In genomic region chr17:35937700-35938348, GRCm38 (mm10) we compare ENCODE assay signal across 8 mouse cellular contexts. TPM values are rescaled to one million over a fixed set of nuclear protein-coding genes. Genes with fewer than 3 reads are reported as not detected.
DNase-seq lines count a peak whose midpoint lies in the region; ATAC-seq and TF ChIP-seq lines count a peak whose summit lies in the region.

No protein-coding gene starts in this region.

- H3K4me3 ChIP-seq in testis, adult 2 months (ENCODE audit: control insufficient read depth, low read depth, low read length), result no peak overlapping the region
- H3K4me3 ChIP-seq in forebrain, postnatal 0 days (ENCODE audit: low read depth, low read length), result no peak overlapping the region
- no peak overlapping the region for H3K4me3 ChIP-seq in kidney, embryonic 15.5 days (replicated peaks)
- no peak overlapping the region for H3K4me3 ChIP-seq in stomach, embryonic 15.5 days (replicated peaks)

- H3K27me3 ChIP-seq in testis, adult 2 months (ENCODE audit: control insufficient read depth, insufficient read depth, low read length), result no peaks in the 10 kb centered on the region
- H3K27me3 ChIP-seq in forebrain, postnatal 0 days (ENCODE audit: insufficient read depth, low read length), result no peaks in the 10 kb centered on the region
- H3K27me3 ChIP-seq in kidney, embryonic 15.5 days, result no peaks in the 10 kb centered on the region
- H3K27me3 ChIP-seq in stomach, embryonic 15.5 days (replicated peaks), result no peaks in the 10 kb centered on the region

- H3K36me3 ChIP-seq in testis, adult 2 months (ENCODE audit: control insufficient read depth, insufficient read depth, low read length), result no peaks in the 10 kb centered on the region
- H3K36me3 ChIP-seq in forebrain, postnatal 0 days (ENCODE audit: insufficient read depth), result no peaks in the 10 kb centered on the region
- H3K36me3 ChIP-seq in kidney, embryonic 15.5 days, result no peaks in the 10 kb centered on the region
- H3K36me3 ChIP-seq in stomach, embryonic 15.5 days, result no peaks in the 10 kb centered on the region

- no peak overlapping the region for H3K9ac ChIP-seq in forebrain, postnatal 0 days
- H3K9ac ChIP-seq in kidney, embryonic 15.5 days, result no peak overlapping the region
- H3K9ac ChIP-seq in stomach, embryonic 15.5 days, result no peak overlapping the region

- no peaks in the 10 kb centered on the region for H3K4me1 ChIP-seq in testis, adult 2 months (ENCODE audit: control insufficient read depth, insufficient read depth, low read length)
- H3K4me1 ChIP-seq in forebrain, postnatal 0 days (ENCODE audit: insufficient read depth), result no peaks in the 10 kb centered on the region
- H3K4me1 ChIP-seq in kidney, embryonic 15.5 days, result no peaks in the 10 kb centered on the region
- no peaks in the 10 kb centered on the region for H3K4me1 ChIP-seq in stomach, embryonic 15.5 days

- no peak overlapping the region for H3K27ac ChIP-seq in testis, adult 2 months (ENCODE audit: control insufficient read depth, insufficient read depth, low read depth, low read length)
- no peak overlapping the region for H3K27ac ChIP-seq in forebrain, postnatal 0 days (ENCODE audit: low read depth, low read length)
- H3K27ac ChIP-seq in kidney, embryonic 15.5 days, result no peak overlapping the region
- no peak overlapping the region for H3K27ac ChIP-seq in stomach, embryonic 15.5 days

- ATAC-seq in forebrain, postnatal 0 days, result peak; percentile 67; the same call in 1 of the 2 replicates
- peak; percentile 69; the same call in 1 of the 2 replicates for ATAC-seq in kidney, embryonic 15.5 days (replicated peaks; ENCODE audit: low FRiP score)
- ATAC-seq in stomach, embryonic 15.5 days (ENCODE audit: insufficient read depth, low FRiP score, low read depth), result peak; percentile 53; the same call in 1 of the 2 replicates

- DNase-seq in testis, postnatal 10 days (ENCODE audit: low spot score), result no peak
- peak; percentile 57 for DNase-seq in c-Kit-positive CD71-positive TER-119-positive erythroid progenitor cells, embryonic 14.5 days (ENCODE audit: low spot score)
- peak; percentile 70 for DNase-seq in forebrain, postnatal 0 days
- DNase-seq in lung, postnatal 36 days, result peak; percentile 62
- DNase-seq in gastrocnemius, postnatal 25 days, result no peak

- H3K4me2 ChIP-seq in forebrain, postnatal 0 days (ENCODE audit: low read depth), result no peak overlapping the region
- H3K4me2 ChIP-seq in kidney, embryonic 15.5 days, result no peak overlapping the region
- no peak overlapping the region for H3K4me2 ChIP-seq in stomach, embryonic 15.5 days

- TF ChIP-seq POLR2A in testis, adult 2 months (IDR thresholded peaks at IDR 0.05; ENCODE audit: control insufficient read depth, low read depth, low read length), result no peak

- peak; percentile 83; the same call in 1 of the 2 replicates for TF ChIP-seq CTCF in testis, adult 2 months (IDR thresholded peaks at IDR 0.05; ENCODE audit: control insufficient read depth, insufficient read depth, insufficient replicate concordance, low read depth, low read length)
- peak; percentile 84 for TF ChIP-seq CTCF in forebrain, postnatal 0 days (IDR thresholded peaks at IDR 0.05; ENCODE audit: low read depth)

- no peaks in the 10 kb centered on the region for H3K9me3 ChIP-seq in forebrain, postnatal 0 days (ENCODE audit: low read length)
- no peaks in the 10 kb centered on the region for H3K9me3 ChIP-seq in kidney, embryonic 15.5 days (replicated peaks)
- H3K9me3 ChIP-seq in stomach, embryonic 15.5 days, result no peaks in the 10 kb centered on the region

- WGBS in forebrain, postnatal 0 days, result 43% methylated on average over 2 of the region's 2 CpGs
- WGBS in kidney, embryonic 15.5 days, result 50% methylated on average over 2 of the region's 2 CpGs
- 31% methylated on average over 2 of the region's 2 CpGs for WGBS in stomach, embryonic 15.5 days

RNA-seq across cellular contexts. Expression of gene Ppp1r10, which starts 21.6 kb away (rescaled TPM):
- 100 and 104 TPM in 2 replicates for polyA plus RNA-seq in testis, adult 2 months (2012; rRNA removed)
- total RNA-seq in forebrain, postnatal 0 days (2014; rRNA removed), result 42.9 and 60.2 TPM in 2 replicates
- polyA plus RNA-seq in forebrain, postnatal 0 days (2015; fragmentation: Nextera tagmentation; extraction: Ambion mirVana), result 23.2 and 32.5 TPM in 2 replicates
- 47.5 and 47.6 TPM in 2 replicates for polyA plus RNA-seq in kidney, embryonic 15.5 days (2015; fragmentation: Nextera tagmentation; extraction: Ambion mirVana)
- polyA plus RNA-seq in stomach, embryonic 15.5 days (2015; fragmentation: Nextera tagmentation; extraction: Ambion mirVana), result 32.3 and 36.4 TPM in 2 replicates
- total RNA-seq in gastrocnemius, postnatal 25 days (2021), result 10 to 100 TPM; 17.7 to 25.5 TPM

RNA-seq across cellular contexts. Expression of gene Mrps18b, which starts 21.6 kb away (rescaled TPM):
- polyA plus RNA-seq in testis, adult 2 months (2012; rRNA removed), result 81.8 and 83.3 TPM in 2 replicates
- total RNA-seq in forebrain, postnatal 0 days (2014; rRNA removed), result 34.5 and 44.5 TPM in 2 replicates
- polyA plus RNA-seq in forebrain, postnatal 0 days (2015; fragmentation: Nextera tagmentation; extraction: Ambion mirVana), result 65.5 and 69.7 TPM in 2 replicates
- 88.9 and 89.4 TPM in 2 replicates for polyA plus RNA-seq in kidney, embryonic 15.5 days (2015; fragmentation: Nextera tagmentation; extraction: Ambion mirVana)
- polyA plus RNA-seq in stomach, embryonic 15.5 days (2015; fragmentation: Nextera tagmentation; extraction: Ambion mirVana), result 89.5 and 101 TPM in 2 replicates
- 10 to 100 TPM; 52.8 to 59.6 TPM for total RNA-seq in gastrocnemius, postnatal 25 days (2021)

RNA-seq across cellular contexts. Expression of gene Atat1, which starts 27.9 kb away (rescaled TPM):
- polyA plus RNA-seq in testis, adult 2 months (2012; rRNA removed), result 158 and 171 TPM in 2 replicates
- total RNA-seq in forebrain, postnatal 0 days (2014; rRNA removed), result 206 and 218 TPM in 2 replicates
- 371 and 379 TPM in 2 replicates for polyA plus RNA-seq in forebrain, postnatal 0 days (2015; fragmentation: Nextera tagmentation; extraction: Ambion mirVana)
- 86.5 and 91.6 TPM in 2 replicates for polyA plus RNA-seq in kidney, embryonic 15.5 days (2015; fragmentation: Nextera tagmentation; extraction: Ambion mirVana)
- 53.2 and 62.8 TPM in 2 replicates for polyA plus RNA-seq in stomach, embryonic 15.5 days (2015; fragmentation: Nextera tagmentation; extraction: Ambion mirVana)
- 1 to 10 TPM; 3.0 to 4.6 TPM for total RNA-seq in gastrocnemius, postnatal 25 days (2021)

RNA-seq across cellular contexts. Expression of gene Abcf1, which starts 31.7 kb away (rescaled TPM):
- polyA plus RNA-seq in testis, adult 2 months (2012; rRNA removed), result 122 and 129 TPM in 2 replicates
- 55.9 and 60.4 TPM in 2 replicates for total RNA-seq in forebrain, postnatal 0 days (2014; rRNA removed)
- 89.0 and 101 TPM in 2 replicates for polyA plus RNA-seq in forebrain, postnatal 0 days (2015; fragmentation: Nextera tagmentation; extraction: Ambion mirVana)
- 98.1 and 103 TPM in 2 replicates for polyA plus RNA-seq in kidney, embryonic 15.5 days (2015; fragmentation: Nextera tagmentation; extraction: Ambion mirVana)
- polyA plus RNA-seq in stomach, embryonic 15.5 days (2015; fragmentation: Nextera tagmentation; extraction: Ambion mirVana), result 94.0 and 94.7 TPM in 2 replicates
- total RNA-seq in gastrocnemius, postnatal 25 days (2021), result 10 to 100 TPM; 64.6 to 68.1 TPM

RNA-seq across cellular contexts. Expression of gene 2310061I04Rik, which starts 40.6 kb away (rescaled TPM):
- polyA plus RNA-seq in testis, adult 2 months (2012; rRNA removed), result 144 and 172 TPM in 2 replicates
- total RNA-seq in forebrain, postnatal 0 days (2014; rRNA removed), result 31.6 and 32.8 TPM in 2 replicates
- 56.7 and 66.3 TPM in 2 replicates for polyA plus RNA-seq in forebrain, postnatal 0 days (2015; fragmentation: Nextera tagmentation; extraction: Ambion mirVana)
- polyA plus RNA-seq in kidney, embryonic 15.5 days (2015; fragmentation: Nextera tagmentation; extraction: Ambion mirVana), result 31.2 and 34.7 TPM in 2 replicates
- 21.7 and 23.9 TPM in 2 replicates for polyA plus RNA-seq in stomach, embryonic 15.5 days (2015; fragmentation: Nextera tagmentation; extraction: Ambion mirVana)
- total RNA-seq in gastrocnemius, postnatal 25 days (2021), result 10 to 100 TPM; 62.4 to 86.6 TPM

Comparison
In these comparisons a context has a peak if more than half of its experiments do, and no peak if none do; other contexts are left out.
1. DNase-seq: peak in c-Kit-positive CD71-positive TER-119-positive erythroid progenitor cells, embryonic 14.5 days (single experiment), forebrain, postnatal 0 days (single experiment) and lung, postnatal 36 days (single experiment); none in testis, postnatal 10 days (single experiment) and gastrocnemius, postnatal 25 days (single experiment).
2. Peak in every context shown above with its lines, with median percentiles within 50 percentile points of each other: ATAC-seq.